Mouse (Mus musculus) fat pad, adult 2 months (tissue): ENCODE results near the gene Tppp3.

Source experiments
- DNase-seq: peaks from one replicate; pipeline ENCODE4 v3.0.0-alpha.2; 2011; ENCODE audit warnings: low read depth, low spot score; ENCODE audit errors: extremely low read depth

Tppp3 gene

DNA sequence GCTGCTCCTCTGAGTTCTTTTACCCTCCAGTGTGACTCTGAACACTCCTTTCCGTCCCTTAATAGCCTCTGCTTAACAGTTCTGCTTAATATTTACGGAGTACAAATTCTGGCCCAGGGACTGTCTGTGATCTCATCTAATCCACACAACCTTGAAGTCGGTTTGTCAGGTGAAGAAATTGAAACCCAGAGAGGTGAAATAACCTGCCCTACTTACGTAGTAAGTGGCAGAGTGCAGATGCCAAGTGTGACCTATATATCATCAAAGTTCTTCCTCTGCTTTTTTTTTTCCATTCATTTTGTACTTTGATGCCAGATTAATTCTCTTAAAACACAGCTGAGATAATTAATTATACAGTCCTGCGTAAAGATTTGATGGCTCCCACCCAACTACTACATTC is 37.2 kb downstream of the Tppp3 start:
- DNase-seq, result peak; percentile 96

DNA sequence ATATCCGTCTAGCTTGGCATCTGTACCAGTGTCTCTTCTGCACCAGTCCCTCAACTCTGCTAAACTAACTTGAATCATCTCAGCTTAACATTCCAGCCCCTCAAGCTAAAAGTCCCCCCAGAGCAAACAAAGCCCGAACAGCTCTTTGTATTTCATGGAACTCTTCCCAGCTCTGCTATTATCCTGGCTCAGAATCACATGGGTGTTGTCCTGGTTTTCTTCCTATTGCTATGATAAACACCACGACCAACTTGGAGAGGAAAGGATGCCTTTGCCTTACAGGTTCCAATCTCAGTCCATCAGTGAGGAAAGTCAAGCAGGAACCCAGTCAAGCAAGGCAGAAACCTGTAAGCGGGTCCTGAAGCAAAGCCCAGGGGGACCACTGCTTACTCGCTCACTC is 37.8 kb downstream of the Tppp3 start:
- DNase-seq, result no peak

DNA sequence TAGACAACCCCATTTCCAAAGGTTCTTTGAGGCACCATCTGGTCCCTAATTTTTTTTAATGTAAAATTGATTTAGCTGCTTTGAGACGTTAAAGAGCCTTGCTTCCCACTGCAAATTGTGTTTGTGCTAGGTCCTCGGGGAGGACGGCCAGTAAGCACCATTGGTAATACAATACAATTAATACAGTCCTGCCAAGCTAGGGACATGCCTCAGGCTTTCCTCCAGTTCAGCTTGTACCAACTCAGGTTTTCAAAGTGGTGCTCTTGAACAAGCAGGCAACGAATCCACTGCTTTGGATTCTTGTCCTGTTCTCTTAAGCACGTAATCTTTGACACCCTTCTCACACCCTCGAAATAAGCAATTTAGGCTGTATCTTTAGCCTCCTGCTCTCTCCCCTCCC is 38.3 kb downstream of the Tppp3 start:
- peak; percentile 78 for DNase-seq

DNA sequence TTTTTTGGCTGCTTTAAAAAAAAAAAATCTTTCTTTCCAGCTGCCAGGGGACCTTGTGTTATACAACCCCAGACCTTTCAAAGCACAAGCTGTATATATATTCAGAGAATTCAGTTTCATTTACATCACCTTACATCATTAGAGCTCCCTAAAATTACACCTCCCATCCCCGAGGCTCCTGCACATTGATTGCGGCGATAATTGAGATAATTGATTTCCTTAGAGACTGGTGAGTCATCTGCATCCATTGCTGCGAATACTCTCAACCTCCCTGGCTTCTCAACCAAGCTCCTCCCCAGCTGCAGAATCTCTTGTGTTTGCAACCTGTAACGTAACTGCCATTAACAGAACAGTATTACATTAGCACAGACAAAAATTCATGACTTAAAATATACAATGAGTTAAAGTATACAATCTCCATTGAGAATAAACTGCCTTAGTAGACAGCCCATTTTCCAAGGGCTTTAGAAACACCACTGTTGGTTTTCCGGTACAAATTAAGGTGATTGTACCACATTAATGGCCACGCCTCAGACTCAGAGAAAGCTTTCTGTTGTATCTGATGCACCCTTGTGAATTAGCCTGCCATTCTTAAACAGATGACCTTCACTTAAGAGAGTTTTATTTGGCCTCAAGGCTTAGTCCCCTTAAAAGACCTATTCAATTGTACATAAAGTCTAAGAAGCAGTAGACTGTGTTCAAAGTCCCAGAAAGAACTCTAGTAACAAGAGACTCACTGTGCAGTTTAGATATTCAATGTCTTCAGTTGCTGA is 39.4 kb downstream of the Tppp3 start:
- no peak for DNase-seq

DNA sequence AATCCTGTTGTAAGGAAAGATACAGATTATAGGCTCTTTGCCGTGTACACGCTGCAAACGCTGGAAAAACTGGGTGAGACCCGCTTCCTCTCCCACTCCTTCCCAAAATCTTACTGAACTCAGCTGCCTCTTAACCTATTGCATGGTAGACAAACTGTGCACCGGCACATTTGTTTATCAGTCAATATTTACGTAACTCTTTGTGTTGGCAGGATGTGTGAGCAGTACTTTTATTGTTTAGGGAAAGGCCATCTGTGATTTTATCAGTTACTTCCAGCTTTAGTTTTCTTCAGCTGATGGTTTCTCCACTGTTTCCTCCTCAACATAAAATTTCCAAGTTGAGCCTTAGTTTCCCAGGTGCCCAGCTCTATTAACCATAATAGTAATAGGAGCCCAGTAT is 44.4 kb downstream of the Tppp3 start:
- DNase-seq, result no peak

DNA sequence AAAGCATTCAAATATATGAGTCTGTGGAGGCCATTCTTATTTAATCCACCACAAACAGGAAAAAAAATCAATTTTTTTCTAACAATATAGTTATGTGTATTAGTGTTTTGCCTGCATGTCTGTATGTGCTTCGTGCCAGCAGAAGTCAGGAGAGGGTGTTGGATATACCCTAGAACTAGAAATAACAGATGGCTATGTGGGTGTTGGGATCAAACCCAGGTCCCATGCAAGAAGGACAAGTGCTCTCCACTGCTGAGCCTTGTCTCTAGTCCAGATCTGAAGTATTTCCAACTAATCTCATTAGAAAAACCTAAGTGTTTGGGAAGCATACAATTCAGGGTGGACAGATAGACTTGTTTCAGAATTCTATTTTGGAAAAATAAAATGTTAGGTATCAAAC is 49.3 kb downstream of the Tppp3 start:
- no peak for DNase-seq

DNA sequence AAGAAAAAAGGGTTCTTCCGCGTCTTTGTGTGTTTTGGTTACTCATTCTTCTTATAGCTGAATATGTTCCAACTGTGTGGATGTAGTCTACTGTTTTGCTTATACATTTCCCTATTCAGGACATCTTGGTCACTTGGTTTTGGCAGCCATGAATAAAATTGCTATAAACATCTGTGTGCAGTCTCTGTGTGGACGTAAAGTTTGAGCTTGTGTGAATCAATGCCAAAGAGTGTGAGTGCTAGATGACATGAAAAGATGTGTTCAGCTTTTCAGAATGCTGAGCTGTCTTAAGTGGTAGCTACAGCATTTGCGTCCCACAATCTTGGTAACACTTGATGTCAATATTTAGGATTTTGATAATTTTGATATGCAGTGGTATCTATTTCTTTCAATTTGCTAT is 51.5 kb downstream of the Tppp3 start:
- DNase-seq, result no peak

DNA sequence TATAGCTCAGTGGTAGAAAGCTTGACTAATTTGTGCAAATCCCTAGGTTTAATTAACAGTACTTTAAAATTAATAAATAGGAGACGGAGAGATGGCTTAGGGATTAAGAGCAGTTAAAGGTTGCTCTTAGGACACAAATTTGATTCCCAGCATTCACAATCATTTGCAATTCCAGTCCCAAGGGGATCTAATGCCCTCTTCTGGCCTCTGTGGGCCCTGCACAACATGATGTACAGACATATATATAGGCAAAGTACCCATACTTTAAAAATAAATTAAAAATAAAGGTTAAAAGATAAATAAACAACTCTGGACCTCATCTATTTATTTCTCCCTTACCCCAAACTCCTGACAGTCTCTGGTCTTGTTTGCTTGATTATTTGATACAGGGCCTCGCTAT is 52.3 kb downstream of the Tppp3 start:
- no peak for DNase-seq
